Mouse (Mus musculus): ENCODE results near the gene Rassf7. TPM values are rescaled to one million over a fixed set of nuclear protein-coding genes. Genes with fewer than 3 reads are reported as not detected.
"Not testable (repeated sequence)": the region's sequence is repeated elsewhere in the genome, so short reads cannot be mapped to it uniquely, and the experiment has no call there.

The Rassf7 gene
- total RNA-seq, 2 experiments from 2014 or later, result 3.8 to 4.7 TPM

DNA sequence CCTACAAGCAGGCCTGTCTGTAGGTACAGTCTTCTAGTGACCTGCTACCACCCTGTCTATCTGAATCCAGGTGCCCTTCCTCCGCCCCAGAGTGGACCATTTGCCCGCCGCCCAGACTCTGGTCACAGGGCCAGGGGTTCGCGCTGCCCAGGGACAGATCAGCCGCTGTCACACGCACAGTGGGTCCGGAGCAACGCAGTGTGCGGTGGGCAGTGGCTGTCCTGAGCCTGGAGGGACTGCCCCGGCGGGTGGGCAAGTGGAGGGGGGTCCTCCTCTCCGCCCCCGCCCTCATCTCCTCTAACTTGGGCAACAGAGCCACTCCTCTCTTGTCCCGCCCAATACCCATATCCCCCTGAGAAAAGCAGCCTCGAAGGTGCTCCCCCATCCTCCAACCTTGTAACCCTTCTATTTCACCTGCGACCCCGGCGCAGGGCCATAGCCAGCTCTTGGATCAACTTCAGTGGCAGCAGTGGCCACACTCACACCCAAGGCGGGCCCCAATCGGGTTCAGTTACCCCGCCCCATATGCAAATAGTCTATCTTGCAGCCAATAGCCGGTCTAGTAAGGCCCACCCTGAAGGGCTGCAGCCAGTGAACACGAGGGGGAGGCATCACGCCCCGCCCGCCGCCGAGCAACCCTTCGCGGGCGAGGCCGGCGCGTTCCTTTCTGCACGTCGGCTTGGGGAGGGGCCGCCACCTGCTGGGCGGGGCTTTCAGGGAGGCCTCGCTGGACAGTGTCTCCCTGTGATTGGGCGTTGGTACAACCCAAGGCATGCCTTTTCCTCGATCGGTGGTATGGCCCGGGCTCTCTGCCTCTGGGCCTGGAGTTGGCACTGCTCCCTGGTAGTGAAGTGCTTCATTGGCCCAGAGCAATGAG is 5.8 kb downstream of the Rassf7 start:
- intact Hi-C loops (cut with DNase I), result no loop called here
- DNase-seq, result peak; percentile 98

GRCm38 (mm10) chr7:141222126-141222467 is 6.4 kb downstream of the Rassf7 start:
- intact Hi-C loops (cut with DNase I), result no loop called here

GRCm38 (mm10) chr7:141222696-141223215 is 7.1 kb downstream of the Rassf7 start:
- no peak for DNase-seq
- intact Hi-C loops (cut with DNase I), result no loop called here

More at GRCm38 (mm10) chr7:141222126-141222467, 6.4 kb downstream of the Rassf7 start:
- DNase-seq, result no peak

GRCm38 (mm10) chr7:141226535-141226934 is 10.9 kb downstream of the Rassf7 start:
- intact Hi-C loops (cut with DNase I), result no loop called here
- no peak for DNase-seq

GRCm38 (mm10) chr7:141227796-141228195 is 12.1 kb downstream of the Rassf7 start:
- intact Hi-C loops (cut with DNase I), result no loop called here
- DNase-seq, result no peak

- peak; percentile 94 for DNase-seq
- intact Hi-C loops (cut with DNase I), result no loop called here
Observed at GRCm38 (mm10) chr7:141228279-141229067, 12.8 kb downstream of the Rassf7 start, which contains the start of gene Phrf1. TSS of gene Phrf1 (plus strand) at chr7:141228784.

GRCm38 (mm10) chr7:141229702-141230101 is 14.0 kb downstream of the Rassf7 start:
- intact Hi-C loops (cut with DNase I), result no loop called here
- DNase-seq, result no peak

DNA sequence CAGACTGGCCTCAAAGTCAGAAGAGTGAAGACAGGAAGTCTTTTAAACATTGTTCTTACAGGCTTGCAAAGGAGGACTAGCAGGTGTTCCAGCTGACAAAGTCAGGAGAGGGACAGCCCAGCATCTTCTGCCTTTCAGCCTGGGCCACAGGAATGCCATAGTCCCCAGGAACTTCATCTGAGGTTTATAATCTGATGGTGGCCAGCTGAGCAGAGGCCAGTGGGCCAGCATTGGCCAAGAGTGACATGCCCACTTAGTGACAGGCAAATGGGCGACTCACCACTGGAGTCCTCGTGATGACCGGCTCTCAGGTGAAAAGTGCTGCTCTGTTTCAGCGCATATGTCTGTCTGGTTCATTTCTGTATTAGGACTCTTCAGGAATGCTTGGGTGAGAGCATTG is 14.9 kb downstream of the Rassf7 start:
- no peak for DNase-seq
- intact Hi-C loops (cut with DNase I), result no loop called here

DNA sequence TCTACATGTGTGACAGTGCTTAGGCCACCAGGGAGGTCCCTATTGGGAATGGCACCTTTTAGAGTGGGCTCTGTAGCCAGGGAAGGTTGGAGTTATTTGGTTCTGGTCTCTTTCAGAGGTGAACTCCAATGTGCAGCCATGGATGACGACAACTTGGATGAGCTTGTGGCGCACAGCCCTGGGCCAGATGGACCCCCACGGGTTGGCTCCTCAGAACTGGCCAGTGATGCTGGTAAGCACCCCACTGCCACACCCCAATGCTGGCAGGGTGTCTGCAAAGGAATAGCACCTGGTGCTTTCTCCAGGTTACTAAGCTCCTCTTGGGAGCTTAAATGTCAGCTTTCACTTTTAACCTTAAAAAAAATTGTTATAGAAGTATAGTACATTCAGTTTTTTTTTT is 15.5 kb downstream of the Rassf7 start:
- intact Hi-C loops (cut with DNase I), result no loop called here
- DNase-seq, result no peak

GRCm38 (mm10) chr7:141231551-141231950 is 15.9 kb downstream of the Rassf7 start:
- intact Hi-C loops (cut with DNase I), result no loop called here
- DNase-seq, result no peak

DNA sequence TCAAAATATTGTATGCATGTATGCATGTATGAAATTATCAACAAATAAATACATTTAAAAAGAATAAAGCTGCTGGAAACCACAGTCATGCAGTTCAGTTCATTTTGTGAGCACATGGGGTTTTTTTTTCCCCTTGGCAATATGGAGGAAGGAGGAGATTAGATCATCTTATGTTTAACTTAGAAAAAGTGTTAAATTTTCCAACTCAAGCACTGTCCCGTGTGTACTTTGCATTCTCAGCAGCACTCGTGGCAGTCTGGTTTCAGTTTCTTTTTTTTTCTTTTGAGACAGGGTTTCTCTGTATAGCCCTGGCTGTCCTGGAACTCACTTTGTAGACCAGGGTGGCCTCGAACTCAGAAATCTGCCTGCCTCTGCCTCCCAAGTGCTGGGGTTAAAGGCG is 34.8 kb downstream of the Rassf7 start:
- intact Hi-C loops (cut with DNase I), result loop anchor here (5.0 kb wide), 1 partner anchor 72 kb away; no protein-coding TSS in a partner anchor

DNA sequence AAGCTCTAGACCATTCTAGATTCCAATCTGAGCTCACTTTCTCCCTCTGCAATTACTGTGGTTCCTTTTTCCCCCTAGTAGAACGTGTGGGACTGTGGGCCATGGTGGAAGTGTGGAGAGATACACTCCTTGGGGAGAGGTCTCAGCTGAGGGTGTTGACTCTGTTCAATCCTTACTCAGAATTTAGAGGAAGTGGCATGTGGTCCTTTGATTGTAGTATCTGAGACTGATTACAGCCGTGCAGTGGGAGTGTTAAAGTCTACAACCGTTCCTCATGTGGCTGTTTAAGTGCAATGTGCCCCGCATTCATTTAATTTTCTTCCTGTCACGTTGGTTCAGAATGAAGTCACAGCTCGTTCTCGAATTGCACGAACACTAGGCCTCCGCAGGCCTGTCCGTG is 40.5 kb downstream of the Rassf7 start:
- no peak for DNase-seq
- intact Hi-C loops (cut with DNase I), result no loop called here

More for the DNA sequence above, 34.8 kb downstream of the Rassf7 start:
- not testable (repeated sequence) for DNase-seq

GRCm38 (mm10) chr7:141261480-141261879 is 45.8 kb downstream of the Rassf7 start:
- intact Hi-C loops (cut with DNase I), result loop anchor here (10.0 kb wide), 1 partner anchor 103 kb away; no protein-coding TSS in a partner anchor
- no peak for DNase-seq

DNA sequence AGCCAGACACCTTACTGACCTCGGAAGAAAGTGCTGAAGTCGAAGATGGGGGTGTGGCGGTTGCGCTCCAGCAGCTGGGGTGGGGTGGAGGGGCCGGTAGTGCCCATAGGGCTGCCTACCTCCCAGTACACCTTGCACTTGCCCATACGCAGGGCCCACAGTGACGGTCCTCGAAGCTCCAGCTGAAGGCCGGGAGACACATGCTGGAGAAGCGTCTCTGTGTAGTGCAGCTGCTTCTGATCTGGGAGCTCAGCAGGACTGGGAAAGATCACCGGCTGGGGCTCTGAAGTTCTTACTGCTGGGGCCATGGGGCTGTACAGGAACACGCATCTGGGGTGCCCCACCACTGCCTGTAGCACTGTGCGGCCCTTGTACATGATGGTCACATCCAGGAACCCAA is 48.0 kb downstream of the Rassf7 start:
- intact Hi-C loops (cut with DNase I), result loop anchor here (10.0 kb wide), 1 partner anchor 101 kb away; no protein-coding TSS in a partner anchor
- DNase-seq, result no peak

DNA sequence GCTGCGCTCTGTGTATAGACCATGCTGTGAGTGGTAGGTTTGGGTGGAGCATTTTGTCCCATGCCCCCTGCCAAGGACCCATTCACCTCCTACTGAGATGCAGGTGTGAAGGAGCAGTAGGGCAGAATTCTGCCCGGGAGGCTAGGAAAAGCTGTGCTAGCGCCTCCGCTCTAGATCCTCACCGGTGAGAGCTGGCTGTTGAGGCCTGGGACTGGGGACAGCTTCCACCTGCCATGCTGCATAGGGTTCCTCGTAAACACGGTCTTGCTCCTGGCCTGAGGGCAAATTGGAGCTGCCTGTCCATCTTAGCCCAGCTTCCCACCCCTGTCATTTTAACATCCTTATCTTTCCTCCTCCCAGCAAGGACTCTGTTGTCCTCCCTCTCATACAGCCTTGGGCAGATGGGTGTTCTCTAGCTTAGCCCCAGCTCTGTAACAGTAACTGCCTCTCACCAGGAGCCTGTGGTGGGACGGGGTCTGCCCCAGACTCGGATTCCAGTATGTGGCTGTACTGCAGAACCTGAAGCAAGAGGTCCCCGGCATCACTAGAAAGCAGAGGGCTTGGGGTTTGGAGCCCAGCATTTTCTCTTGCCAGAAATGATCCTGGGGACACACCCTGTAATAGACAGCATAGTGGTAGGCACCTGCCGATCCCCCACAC is 48.5 kb downstream of the Rassf7 start:
- intact Hi-C loops (cut with DNase I), result loop anchor here (10.0 kb wide), 1 partner anchor 101 kb away; no protein-coding TSS in a partner anchor
- no peak for DNase-seq

DNA sequence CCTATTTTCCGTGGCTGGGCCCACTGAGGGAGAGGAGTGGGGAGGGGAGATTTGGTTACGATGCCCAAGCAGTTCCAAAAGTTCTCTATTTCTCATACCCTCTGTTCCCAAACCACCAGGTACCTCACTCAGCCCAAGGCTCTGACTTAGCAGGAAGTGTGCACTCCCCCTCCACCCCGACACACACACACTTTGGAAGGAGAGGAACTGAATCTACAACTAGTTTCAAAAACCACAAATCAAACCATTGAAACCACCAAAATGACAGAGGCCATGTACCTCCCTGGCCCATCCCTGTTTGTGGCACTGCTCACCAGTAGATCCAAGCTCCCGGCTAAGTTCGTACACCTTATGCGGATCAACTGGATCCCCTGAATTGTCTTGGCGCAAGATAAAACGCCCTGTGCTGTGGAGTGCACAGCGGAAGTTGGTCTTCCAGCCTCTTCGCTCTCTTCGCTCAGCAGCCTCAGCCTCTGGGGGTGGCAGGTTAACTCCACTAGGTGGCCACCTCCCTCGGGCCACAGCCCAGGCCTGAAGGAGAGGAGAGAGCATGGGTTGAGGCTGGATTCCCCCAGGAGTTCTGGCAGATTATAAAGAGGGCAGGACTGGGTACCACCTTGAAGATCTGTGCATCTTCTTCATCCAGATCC is 49.2 kb downstream of the Rassf7 start:
- no peak for DNase-seq
- intact Hi-C loops (cut with DNase I), result loop anchor here (10.0 kb wide), 1 partner anchor 100 kb away; no protein-coding TSS in a partner anchor

- no peak for DNase-seq
- intact Hi-C loops (cut with DNase I), result loop anchor here (10.0 kb wide), 1 partner anchor 99 kb away; no protein-coding TSS in a partner anchor
Observed at GRCm38 (mm10) chr7:141265411-141265738, 49.7 kb downstream of the Rassf7 start.

GRCm38 (mm10) chr7:141265739-141266561 is 50.3 kb downstream of the Rassf7 start, which contains the start of gene Irf7:
TSS of gene Irf7 (minus strand) at chr7:141266481.
- no peak for DNase-seq
- intact Hi-C loops (cut with DNase I), result loop anchor here (10.0 kb wide), 1 partner anchor 99 kb away; no protein-coding TSS in a partner anchor

Measured in left cerebral cortex, postnatal 4 days (tissue).